Mouse (Mus musculus): ENCODE measurements around the gene Fam229a.

DNA sequence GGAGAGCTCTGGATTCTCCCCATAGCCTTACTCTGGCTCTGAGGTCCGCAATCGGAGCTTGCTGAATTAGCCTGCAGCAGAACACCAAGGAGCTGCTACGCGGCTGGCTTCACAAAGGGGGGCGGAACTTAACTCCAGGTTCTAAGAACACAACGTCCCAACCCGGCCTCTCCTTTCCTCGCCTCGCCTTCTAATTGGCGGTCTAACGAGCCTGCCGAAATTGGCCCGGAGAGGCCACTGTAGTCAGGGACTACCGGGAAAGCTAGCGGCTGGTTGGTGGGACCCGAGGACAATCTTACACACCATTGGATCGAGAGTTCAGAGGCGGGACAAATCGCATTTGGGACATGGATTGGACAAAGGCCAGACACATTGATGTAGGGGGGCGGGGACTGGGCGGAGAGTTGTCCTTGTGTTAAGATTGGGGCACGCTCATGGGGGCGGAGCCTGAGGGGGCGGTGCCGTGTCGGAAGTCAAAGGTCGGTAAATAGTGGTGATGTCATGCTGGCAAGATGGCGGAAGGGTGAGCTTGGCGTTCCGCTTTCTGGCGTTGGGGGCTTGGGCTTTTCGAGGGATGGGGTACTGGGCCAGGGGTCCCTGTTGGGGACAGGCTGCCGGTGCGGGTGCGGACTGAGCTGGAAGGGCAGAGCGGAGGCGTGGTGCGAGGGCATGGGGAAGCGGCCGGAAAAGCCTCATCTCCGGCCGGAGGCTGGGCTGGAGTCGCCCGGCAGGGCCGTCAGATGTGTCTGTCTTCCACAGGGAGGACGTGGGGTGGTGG, 29.6 kb upstream of the Fam229a start, which contains the start of gene Bsdc1:
- TF ChIP-seq CTCF (IDR thresholded peaks at IDR 0.05; ENCODE audit: extremely low read depth, insufficient read depth, insufficient read length, insufficient replicate concordance) (no peak), POLR2A (IDR thresholded peaks at IDR 0.05; ENCODE audit: low read depth, low read length) (peak; percentile 74; the same call in 1 of the 2 replicates)
